Mouse (Mus musculus) large intestine, adult 2 months (tissue): ENCODE measurements at regions not wholly inside any gene's neighbourhood (a gene's known extent, or its start where the extent isn't known, plus 50 kb on each side); places are given as distances from the start of the nearest gene placed in this dataset.

Experiments used
- DNase-seq: peaks from one replicate; pipeline ENCODE4 v3.0.0-alpha.2; 2012; ENCODE audit warnings: low read depth, low spot score
- WGBS: fragments of 180-500 bp; shearing (Covaris S2); methylation state at CpG from one replicate; pipeline ENCODE4 v1.1.7; 2018; 5-methylcytosine and 5-hydroxymethylcytosine counted together

DNA sequence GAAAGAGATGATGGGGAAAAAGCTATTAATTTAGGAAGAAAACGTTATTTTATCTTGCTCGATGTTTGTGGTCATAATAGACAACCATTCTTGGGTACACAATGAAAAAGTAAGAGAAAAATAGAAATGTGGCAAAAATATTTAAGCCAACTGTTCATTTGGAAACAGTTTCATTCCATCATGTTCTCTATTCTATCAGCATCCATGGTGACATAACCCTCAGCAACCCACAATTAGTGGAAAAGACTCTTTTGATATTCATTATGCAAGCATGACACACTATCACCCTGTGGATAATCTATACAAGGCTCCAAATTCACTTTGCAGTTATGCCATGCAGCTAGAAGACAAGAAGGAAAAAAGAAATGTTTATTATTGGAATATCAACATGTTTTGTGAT, 118.7 kb upstream of the Pter start:
- WGBS = 78% methylated on average over 2 of the region's 2 CpGs

DNA sequence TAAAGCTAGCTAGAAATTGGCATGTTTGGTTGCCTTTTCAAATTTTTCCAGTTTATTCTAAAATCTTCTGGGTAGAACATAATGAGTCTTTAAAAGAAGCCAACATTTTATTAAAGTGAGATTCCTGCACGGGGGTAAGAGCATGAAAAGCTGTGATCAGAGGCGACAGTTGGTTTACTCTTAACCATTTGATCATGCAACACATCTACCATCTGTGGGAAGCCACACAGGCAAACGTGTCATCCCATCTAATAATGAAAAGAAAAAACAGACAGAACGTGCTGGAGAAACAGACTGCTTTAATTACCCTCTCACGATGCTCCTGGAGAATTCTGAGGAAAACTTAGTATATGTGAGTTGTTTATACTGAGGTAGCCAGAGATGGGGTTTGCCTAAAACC, 115.4 kb upstream of the Pter start:
- no peak for DNase-seq
- 67% methylated on average over 5 of the region's 5 CpGs for WGBS

More for the DNA sequence above, 118.7 kb upstream of the Pter start:
- no peak for DNase-seq

DNA sequence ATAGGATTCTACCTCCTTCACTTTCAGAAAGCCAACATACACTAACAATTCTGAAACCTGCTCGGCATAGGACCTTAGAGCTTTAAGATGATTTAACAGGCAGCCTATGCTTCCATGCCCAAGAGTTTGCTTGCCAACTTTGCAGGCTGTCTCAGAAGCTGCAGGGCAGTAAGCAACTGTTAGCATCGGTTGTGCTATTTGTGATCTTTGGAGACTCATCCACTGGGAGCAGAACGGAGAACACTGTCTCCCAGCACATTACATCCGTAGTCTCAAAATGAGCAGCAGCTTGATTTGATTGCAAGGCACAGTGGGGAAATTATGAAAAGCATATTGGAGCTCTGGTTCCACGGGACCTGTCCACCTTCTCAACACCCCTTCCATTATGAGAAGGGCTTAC, 108.5 kb upstream of the Pter start:
- WGBS = 81% methylated on average over 5 of the region's 5 CpGs
- DNase-seq = no peak

DNA sequence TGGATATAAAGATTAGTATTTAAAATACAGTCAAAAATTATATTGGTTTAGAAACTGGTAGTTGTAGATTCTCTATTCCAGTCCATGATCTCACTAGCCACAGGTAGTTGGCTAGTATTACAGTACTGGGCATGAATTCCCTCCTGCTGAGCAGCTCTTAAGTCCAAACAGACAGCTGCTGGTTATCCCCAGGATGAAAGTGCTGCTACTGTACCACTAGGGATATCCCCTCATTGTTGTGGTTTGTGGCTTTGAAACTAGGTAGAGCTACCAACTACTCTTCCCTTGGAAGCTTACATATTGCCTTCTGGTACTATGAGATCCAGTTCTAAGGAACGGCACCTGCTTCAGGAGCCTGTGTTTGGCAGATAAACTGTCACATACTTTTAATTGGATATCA, 97.9 kb upstream of the Pter start:
- WGBS = 88% methylated on average over 1 of the region's 1 CpGs
- DNase-seq = no peak

DNA sequence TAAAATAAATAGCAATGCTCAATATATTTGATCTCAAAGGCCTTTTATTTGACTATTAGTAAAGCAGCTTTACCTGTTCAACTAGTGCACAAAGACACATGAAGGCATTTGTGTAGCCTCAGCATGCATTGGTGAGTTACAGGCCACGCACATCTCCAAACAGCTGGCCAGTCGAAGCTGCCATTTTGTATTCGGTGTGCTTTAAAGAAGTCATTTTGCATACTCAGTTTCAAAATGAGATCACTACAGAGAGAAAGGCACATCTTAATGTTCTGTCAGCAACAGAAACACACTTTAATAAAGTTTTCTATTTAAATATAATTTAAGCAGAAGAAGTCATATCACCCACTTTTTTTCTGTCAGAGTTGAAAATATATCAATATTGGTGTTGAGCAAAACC, 90.3 kb upstream of the Pter start:
- no peak for DNase-seq
- 92% methylated on average over 3 of the region's 3 CpGs for WGBS

DNA sequence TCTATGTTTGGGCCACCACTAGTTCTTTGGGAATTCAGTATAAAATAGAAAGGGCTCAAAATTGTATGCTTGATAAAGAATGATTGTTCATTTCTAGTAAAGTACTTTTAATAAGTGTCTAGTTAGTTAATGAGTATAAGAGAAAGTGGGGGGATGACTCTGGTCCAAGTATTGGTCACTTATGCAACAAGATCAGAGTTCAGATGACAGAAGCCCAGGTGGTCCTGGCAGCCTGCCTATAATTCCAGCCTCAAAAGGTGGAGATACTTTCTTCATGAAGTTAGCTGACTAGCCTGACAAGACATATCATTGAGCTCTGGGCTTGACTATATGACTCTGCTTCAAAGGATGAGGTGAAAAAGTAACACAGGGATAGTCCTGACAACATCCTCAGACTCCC, 57.3 kb upstream of the Pter start:
- DNase-seq = no peak

DNA sequence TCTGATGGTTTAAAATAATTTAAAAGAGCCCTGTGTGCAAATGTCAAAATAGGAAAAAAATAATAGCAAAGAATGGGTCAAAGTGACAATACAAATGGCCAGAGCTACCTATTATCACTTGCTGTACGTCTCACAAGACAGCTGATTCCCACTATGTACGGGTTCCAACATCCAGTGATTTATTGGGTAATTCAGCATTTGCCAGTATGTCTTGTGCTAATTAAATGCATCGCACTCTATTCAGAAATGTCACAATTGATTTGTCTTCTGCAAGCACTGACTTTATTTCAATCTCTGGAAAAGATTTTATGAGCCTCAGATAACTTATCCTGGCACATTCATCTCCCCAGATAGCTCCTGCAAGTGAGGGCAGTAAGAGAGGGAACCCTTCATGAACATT, 55.1 kb upstream of the Pter start:
- no peak for DNase-seq
- 65% methylated on average over 3 of the region's 3 CpGs for WGBS
